Comparison of ENCODE assay signal across 19 mouse cellular contexts in genomic region chr5:146907533-146907932, GRCm38 (mm10). TPM values are rescaled to one million over a fixed set of nuclear protein-coding genes. Genes with fewer than 3 reads are reported as not detected.
A peak's percentile ranks its signal among the peaks of the same experiment; 100 is the strongest.
DNase-seq lines count a peak whose midpoint lies in the region; ATAC-seq and TF ChIP-seq lines count a peak whose summit lies in the region.
"Had no signal": no experiment of that assay in that cellular context is flagged by ENCODE, and none has a peak within 500 bp of the region (broad histone marks: within the 10 kb centered on the region; RNA-seq: fewer than 3 reads in every experiment).

No protein-coding gene starts in this region.

- H3K36me3 ChIP-seq in ES-Bruce4 (ENCODE audit: control insufficient read depth, insufficient read depth, low read length, poor library complexity, severe bottlenecking): no peaks in the 10 kb centered on the region
- no peaks in the 10 kb centered on the region for H3K36me3 ChIP-seq in neural tube, embryonic 15.5 days
- H3K36me3 ChIP-seq: heart, embryonic 12.5 days; midbrain, embryonic 12.5 days had no signal

- TF ChIP-seq CTCF in ES-Bruce4 (IDR thresholded peaks at IDR 0.05; ENCODE audit: low read depth, low read length): no peak

- H3K9me3 ChIP-seq in ES-Bruce4 (replicated peaks; ENCODE audit: control insufficient read depth, insufficient read depth, low read length, poor library complexity, severe bottlenecking): no peaks in the 10 kb centered on the region
- H3K9me3 ChIP-seq in neural tube, embryonic 15.5 days (replicated peaks): no peaks in the 10 kb centered on the region
- H3K9me3 ChIP-seq: heart, embryonic 12.5 days; midbrain, embryonic 12.5 days had no signal

- TF ChIP-seq POLR2A in ES-Bruce4 (IDR thresholded peaks at IDR 0.05; ENCODE audit: insufficient read depth, low read length): no peak

- no peak overlapping the region for H3K4me2 ChIP-seq in neural tube, embryonic 15.5 days
- H3K4me2 ChIP-seq: heart, embryonic 12.5 days; liver, embryonic 11.5 days; midbrain, embryonic 12.5 days had no signal

- H3K27me3 ChIP-seq in ES-Bruce4 (ENCODE audit: control insufficient read depth, insufficient read depth, low read length, poor library complexity, severe bottlenecking): no peaks in the 10 kb centered on the region
- peaks cover 14% of the 10 kb centered on the region for H3K27me3 ChIP-seq in neural tube, embryonic 15.5 days (replicated peaks)

- ATAC-seq in neural tube, embryonic 15.5 days (ENCODE audit: low FRiP score): no peak
- ATAC-seq: hindbrain, embryonic 16.5 days; intestine, embryonic 16.5 days had no signal

- WGBS in neural tube, embryonic 15.5 days: 44% methylated on average over 5 of the region's 5 CpGs

- peaks cover 8% of the 10 kb centered on the region for H3K4me1 ChIP-seq in ES-Bruce4 (ENCODE audit: control insufficient read depth, insufficient read depth, low read length)
- H3K4me1 ChIP-seq in neural tube, embryonic 15.5 days: 0 out of 2 replicates have a peak, but pooled peaks cover 2% of the 10 kb centered on the region
- H3K4me1 ChIP-seq: midbrain, embryonic 12.5 days had no signal

- H3K27ac ChIP-seq in ES-Bruce4 (ENCODE audit: insufficient read depth, low read length): no peak overlapping the region
- no peak overlapping the region for H3K27ac ChIP-seq in neural tube, embryonic 15.5 days (replicated peaks)
- H3K27ac ChIP-seq: left cerebral cortex, adult 2 months; midbrain, embryonic 12.5 days had no signal

- DNase-seq in heart, postnatal 4 days: peak; percentile 20
- no peak for DNase-seq in heart, postnatal 25 days (ENCODE audit: low spot score)
- peak; percentile 17 for DNase-seq in kidney, adult 9 months
- DNase-seq in kidney, postnatal 25 days: peak; percentile 20 to 49
- DNase-seq in right cerebral cortex, postnatal 14 days: no peak
- DNase-seq: adrenal gland, adult 8-10 months; B cell, adult 2 months; cerebellum, adult 8-10 months; gastrocnemius, postnatal 25 days; left cerebral cortex, postnatal 4 days; thymus, postnatal 25 days had no signal

- TF ChIP-seq EP300 in ES-Bruce4 (IDR thresholded peaks at IDR 0.05; ENCODE audit: insufficient read depth, low read depth, low read length): 0 out of 2 replicates have a peak, but pooled peaks have one; percentile 31

- no peak overlapping the region for H3K4me3 ChIP-seq in ES-Bruce4 (ENCODE audit: low read depth, low read length)
- H3K4me3 ChIP-seq in neural tube, embryonic 15.5 days (replicated peaks): no peak overlapping the region
- H3K4me3 ChIP-seq: heart, embryonic 12.5 days; left cerebral cortex, adult 2 months; midbrain, embryonic 12.5 days had no signal

- no peak overlapping the region for H3K9ac ChIP-seq in ES-Bruce4 (ENCODE audit: low read depth, poor library complexity, severe bottlenecking)
- H3K9ac ChIP-seq in neural tube, embryonic 15.5 days (replicated peaks): no peak overlapping the region
- H3K9ac ChIP-seq: heart, embryonic 12.5 days; midbrain, embryonic 12.5 days had no signal

- intact Hi-C loops in heart, postnatal 25 days (cut with DNase I): loop anchor here (2.0 kb wide), 1 partner anchor 411 kb away; no protein-coding TSS in a partner anchor

RNA-seq across cellular contexts. Expression of gene Gtf3a, which starts 40.9 kb away (rescaled TPM):
- 10 to 100 TPM; 29.2 to 29.5 TPM for total RNA-seq in heart, postnatal 4 days (2021)
- 10 to 100 TPM; 18.8 to 22.1 TPM for total RNA-seq in heart, postnatal 25 days (2021)
- 75.9 and 80.6 TPM in 2 replicates for polyA plus RNA-seq in ES-Bruce4 (2011; ENCODE audit: insufficient read depth, insufficient read length, low read depth, missing spikeins)
- polyA plus RNA-seq in neural tube, embryonic 15.5 days (2015; fragmentation: Nextera tagmentation; extraction: Ambion mirVana): 107 and 115 TPM in 2 replicates

RNA-seq across cellular contexts. Expression of gene Mtif3, which starts 56.1 kb away (rescaled TPM):
- total RNA-seq in heart, postnatal 4 days (2021): 10 to 100 TPM; 13.3 to 15.7 TPM
- total RNA-seq in heart, postnatal 25 days (2021): 10 to 100 TPM; 20.4 to 23.4 TPM
- 14.7 and 16.5 TPM in 2 replicates for polyA plus RNA-seq in ES-Bruce4 (2011; ENCODE audit: insufficient read depth, insufficient read length, low read depth, missing spikeins)
- polyA plus RNA-seq in neural tube, embryonic 15.5 days (2015; fragmentation: Nextera tagmentation; extraction: Ambion mirVana): 25.7 and 31.7 TPM in 2 replicates

Comparison
In these comparisons a context has a peak if more than half of its experiments do, and no peak if none do; other contexts are left out.
1. DNase-seq: peak in heart, postnatal 4 days (single experiment), kidney, adult 9 months (single experiment) and kidney, postnatal 25 days (2 of 2); none in heart, postnatal 25 days (single experiment) and right cerebral cortex, postnatal 14 days (single experiment).